Mouse (Mus musculus) heart, adult 2 months (tissue): ENCODE measurements around the gene Zfp277. TPM values are rescaled to one million over a fixed set of nuclear protein-coding genes. Genes with fewer than 3 reads are reported as not detected.

Experiments
- DNase-seq, 2 experiments: peaks; one replicate each; pipeline ENCODE4 v3.0.0; 2021
- H3K27ac ChIP-seq: fragments of 200-600 bp; 2 replicates; pipeline ENCODE4 v1.8.1; 2022
- H3K27me3 ChIP-seq: fragments of 200-500 bp; 2 replicates; pipeline ENCODE4 v1.6.1; 2012; ENCODE audit warnings: mild to moderate bottlenecking, low read length, inconsistent platforms, mixed read lengths; ENCODE audit not compliant: control insufficient read depth, insufficient read depth
- H3K36me3 ChIP-seq: fragments of 200-500 bp; 2 replicates; pipeline ENCODE4 v1.6.1; 2012; ENCODE audit warnings: low read length, inconsistent platforms; ENCODE audit not compliant: control insufficient read depth, insufficient read depth
- H3K4me1 ChIP-seq: fragments of 200-500 bp; 2 replicates; pipeline ENCODE4 v1.6.1; 2011; ENCODE audit warnings: low read length; ENCODE audit not compliant: control insufficient read depth, insufficient read depth
- H3K4me3 ChIP-seq: fragments of 200-600 bp; 2 replicates; pipeline ENCODE4 v1.8.1; 2022
- H3K79me2 ChIP-seq: fragments of 200-500 bp; replicated peaks from 2 replicates; pipeline ENCODE4 v1.6.1; 2012; ENCODE audit warnings: mild to moderate bottlenecking, inconsistent platforms, low read length, moderate library complexity, mixed read lengths; ENCODE audit not compliant: control insufficient read depth, insufficient read depth
- H3K9ac ChIP-seq: fragments of 200-500 bp; 2 replicates; pipeline ENCODE4 v1.6.1; 2012; ENCODE audit warnings: low read depth, mild to moderate bottlenecking, control low read depth, inconsistent platforms, low read length, mixed read lengths
- CTCF ChIP-seq: fragments of 200-600 bp; IDR thresholded peaks from 2 replicates; pipeline ENCODE4 v1.8.1; 2022; ENCODE audit warnings: antibody characterized with exemption, mild to moderate bottlenecking, moderate library complexity
- EP300 ChIP-seq: fragments of 200-500 bp; IDR thresholded peaks from 2 replicates; pipeline ENCODE4 v1.6.1; 2011; ENCODE audit warnings: low read depth, low read length, control low read depth; ENCODE audit not compliant: insufficient read depth
- POLR2A ChIP-seq: fragments of 200-500 bp; IDR thresholded peaks from 2 replicates; pipeline ENCODE4 v1.6.1; 2011; ENCODE audit warnings: mild to moderate bottlenecking, low read depth, low read length, control low read depth; ENCODE audit not compliant: insufficient read depth
- WGBS: fragments of 180-500 bp; shearing (Covaris S2); methylation state at CpG from one replicate; pipeline ENCODE4 v1.1.7; 2018; 5-methylcytosine and 5-hydroxymethylcytosine counted together
- intact Hi-C: fragments of 180-260 bp; cut with DNase I; formaldehyde crosslinking; loops from one replicate; pipeline ENCODE4 v1.15.1; 2025
- polyA plus RNA-seq: library from polyadenylated mRNA; depleted of rRNA; stranded (reverse); fragments of >200 nt; gene quantifications from 2 replicates; pipeline ENCODE4 v1.2.3, GENCODE M21; 2012
- total RNA-seq, 2 experiments: library from RNA; stranded (reverse); gene quantifications; 2 replicates each; pipeline ENCODE4 v1.2.3; 2021

Zfp277 gene
- total and polyA plus RNA-seq, 3 experiments = 5.2 to 10.9 (median 10.6) TPM

DNA sequence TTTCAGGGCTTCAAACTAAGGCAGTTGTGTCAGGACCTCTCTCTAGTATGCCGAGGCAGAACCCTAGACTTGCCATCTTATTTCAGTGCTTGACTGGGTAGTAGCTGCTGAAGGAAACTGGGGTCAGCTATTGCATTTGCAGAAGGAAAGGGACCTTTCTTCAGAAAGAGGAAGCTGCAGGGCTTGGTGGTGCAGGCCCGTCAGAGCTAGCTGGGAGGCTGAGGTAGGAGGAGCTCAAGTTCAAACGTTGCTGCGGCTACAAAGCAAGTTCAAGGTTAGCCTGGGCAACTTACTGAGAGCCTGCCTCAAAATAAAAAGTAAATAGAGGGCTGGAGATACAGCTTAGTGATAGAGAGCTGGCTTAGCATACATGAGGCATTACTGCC is 66.2 kb downstream of the Zfp277 start:
- intact Hi-C loops = no loop called here
- Histone ChIP-seq H3K9ac (no peak overlapping the region), H3K36me3 (no peaks in the 10 kb centered on the region), H3K79me2 (no peaks in the 10 kb centered on the region; the same call in 1 of the 2 replicates), H3K27ac (no peak overlapping the region), H3K4me1 (peaks cover 3% of the 10 kb centered on the region), H3K4me3 (no peak overlapping the region), H3K27me3 (no peaks in the 10 kb centered on the region)
- 81% methylated on average over 4 of the region's 4 CpGs for WGBS
- TF ChIP-seq EP300 (no peak), POLR2A (no peak), CTCF (no peak)
- peak in 1 of 2 experiments; percentile 7 for DNase-seq

DNA sequence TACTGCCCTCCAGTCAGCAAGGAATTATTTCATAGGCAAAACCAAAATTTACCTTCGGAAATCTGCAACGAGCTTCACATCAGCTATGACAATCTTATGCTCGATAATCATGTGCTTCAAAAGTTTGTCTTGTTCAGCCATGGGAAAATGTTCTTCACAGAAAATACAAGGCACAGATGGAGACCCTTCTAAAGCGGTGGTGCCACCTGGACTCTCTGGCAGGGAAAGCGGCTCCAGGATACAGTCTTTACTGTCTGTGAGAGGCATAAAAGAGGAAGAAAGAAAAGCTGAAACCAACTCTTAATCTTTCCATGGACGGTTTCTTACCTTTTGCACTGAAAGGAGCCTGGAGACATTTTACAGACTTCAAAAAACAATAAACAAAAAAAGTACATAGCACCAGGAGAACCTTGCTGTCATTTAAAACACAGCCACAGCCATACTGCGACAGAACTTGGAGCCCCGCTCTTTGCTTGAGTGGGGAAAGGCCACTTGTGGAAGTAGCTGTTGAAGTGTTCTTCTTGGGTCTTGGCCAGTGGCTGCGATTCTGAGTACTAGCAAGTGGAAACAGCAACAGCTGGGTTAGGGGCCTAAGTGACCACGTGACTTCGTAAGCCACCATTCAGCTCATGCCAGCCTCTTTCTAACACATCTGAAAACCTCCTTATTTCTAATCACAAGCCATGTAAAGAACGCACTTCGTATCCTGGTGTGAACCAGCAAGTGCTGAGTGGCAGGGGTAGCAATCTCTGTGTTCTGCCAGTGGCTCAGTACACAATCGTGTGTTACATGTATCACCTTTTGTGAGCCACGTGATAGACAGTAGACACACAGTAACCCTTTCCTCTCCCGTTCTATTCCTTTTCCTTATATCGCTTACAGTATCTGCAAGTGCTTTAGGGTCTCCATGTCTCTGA is 66.8 kb downstream of the Zfp277 start:
- H3K4me3 ChIP-seq = no peak overlapping the region
- TF ChIP-seq EP300 = no peak
- TF ChIP-seq CTCF = no peak
- TF ChIP-seq POLR2A = no peak
- intact Hi-C loops = no loop called here
- H3K36me3 ChIP-seq = no peaks in the 10 kb centered on the region
- DNase-seq = peak in 1 of 2 experiments; percentile 5
- 75% methylated on average over 17 of the region's 17 CpGs for WGBS
- H3K9ac ChIP-seq = no peak overlapping the region
- no peaks in the 10 kb centered on the region; the same call in 1 of the 2 replicates for H3K79me2 ChIP-seq
- H3K27ac ChIP-seq = no peak overlapping the region
- no peaks in the 10 kb centered on the region for H3K27me3 ChIP-seq
- H3K4me1 ChIP-seq = peaks cover 3% of the 10 kb centered on the region

DNA sequence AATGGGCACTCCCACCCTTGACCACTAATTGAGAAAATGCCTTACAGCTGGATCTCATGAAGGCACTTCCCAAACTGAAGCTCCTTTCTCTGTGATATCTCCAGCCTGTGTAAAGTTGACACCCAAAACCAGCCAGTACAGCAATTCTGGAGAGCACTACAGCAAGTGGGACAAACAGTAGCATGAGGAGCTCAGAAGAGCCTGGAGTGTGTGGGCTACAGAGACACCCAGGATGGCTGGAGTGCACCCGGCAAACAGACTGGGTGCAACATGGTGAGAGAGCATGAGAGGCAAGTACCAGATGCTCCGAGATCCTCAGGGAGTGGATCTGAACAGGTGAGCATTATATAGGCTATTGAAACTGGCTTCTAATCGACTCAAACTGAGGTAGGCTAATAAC is 93.8 kb downstream of the Zfp277 start:
- no peaks in the 10 kb centered on the region for H3K36me3 ChIP-seq
- H3K27ac ChIP-seq = no peak overlapping the region
- no peaks in the 10 kb centered on the region for H3K4me1 ChIP-seq
- 96% methylated on average over 3 of the region's 3 CpGs for whole genome bisulfite sequencing
- TF ChIP-seq POLR2A (no peak), EP300 (no peak), CTCF (no peak)
- H3K4me3 ChIP-seq = no peak overlapping the region
- no peak overlapping the region for H3K9ac ChIP-seq
- no peaks in the 10 kb centered on the region for H3K79me2 ChIP-seq
- no peak for DNase-seq
- intact Hi-C loops = no loop called here
- no peaks in the 10 kb centered on the region for H3K27me3 ChIP-seq

DNA sequence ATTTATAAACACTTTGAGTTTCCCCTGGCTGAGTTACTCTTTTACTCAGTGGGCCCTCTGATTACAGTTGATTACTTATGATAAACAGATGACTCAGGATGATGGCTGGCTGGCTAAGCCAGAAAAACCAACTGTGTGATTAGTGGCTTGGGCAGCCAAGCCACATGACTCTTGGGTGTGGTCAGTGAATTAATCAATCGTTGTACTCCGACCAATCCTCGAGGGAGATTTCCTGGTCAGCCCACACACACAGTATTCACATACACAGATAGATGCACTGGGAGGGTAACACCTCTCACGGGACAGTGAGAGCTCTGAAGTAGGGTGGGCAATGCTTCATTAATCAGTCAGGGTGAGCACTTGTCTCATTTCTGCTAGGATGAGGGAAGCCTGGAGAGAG is 97.5 kb downstream of the Zfp277 start:
- no peak for DNase-seq
- no peaks in the 10 kb centered on the region for H3K36me3 ChIP-seq
- intact Hi-C loops = no loop called here
- no peak overlapping the region for H3K27ac ChIP-seq
- H3K4me1 ChIP-seq = no peaks in the 10 kb centered on the region
- no peak overlapping the region for H3K9ac ChIP-seq
- TF ChIP-seq CTCF (no peak), EP300 (no peak), POLR2A (no peak)
- 56% methylated on average over 4 of the region's 4 CpGs for WGBS
- no peaks in the 10 kb centered on the region for H3K27me3 ChIP-seq
- no peaks in the 10 kb centered on the region for H3K79me2 ChIP-seq
- H3K4me3 ChIP-seq = no peak overlapping the region

DNA sequence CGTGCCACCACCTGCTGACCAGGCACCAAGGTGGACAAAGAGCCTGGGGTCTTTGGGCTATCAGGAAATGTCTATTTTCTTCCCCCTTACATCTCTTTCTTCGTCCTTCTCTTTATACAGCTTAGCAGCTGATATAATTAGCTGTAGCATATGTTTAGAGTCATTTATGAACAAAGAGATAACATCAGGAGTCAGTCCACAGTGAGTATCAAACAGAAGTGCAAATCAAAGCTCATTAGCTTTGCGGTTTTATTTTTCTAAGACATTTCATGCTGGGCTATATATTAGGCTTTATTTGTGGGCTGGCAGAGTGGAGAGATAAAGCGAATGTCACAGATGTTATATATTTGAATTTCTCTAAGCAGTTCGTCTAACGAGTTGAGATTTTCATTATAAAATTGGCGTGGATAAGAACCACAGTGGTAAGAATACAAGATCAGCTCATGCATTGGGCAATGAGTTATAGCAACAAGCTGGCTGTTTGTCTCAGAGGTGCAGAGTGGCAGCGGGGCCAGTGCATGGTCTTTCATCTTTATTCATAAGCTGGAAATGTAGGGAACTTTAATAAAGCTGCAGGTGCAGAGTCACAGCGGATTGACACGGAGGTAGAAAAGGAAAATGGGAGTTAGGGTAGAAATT is 98.5 kb downstream of the Zfp277 start:
- Histone ChIP-seq H3K79me2 (no peaks in the 10 kb centered on the region), H3K27ac (no peak overlapping the region), H3K27me3 (no peaks in the 10 kb centered on the region), H3K9ac (no peak overlapping the region), H3K4me3 (no peak overlapping the region), H3K36me3 (no peaks in the 10 kb centered on the region), H3K4me1 (no peaks in the 10 kb centered on the region)
- no peak for DNase-seq
- intact Hi-C loops = no loop called here
- TF ChIP-seq EP300 = no peak
- no peak for TF ChIP-seq POLR2A
- no peak for TF ChIP-seq CTCF
- 93% methylated on average over 10 of the region's 10 CpGs for WGBS

DNA sequence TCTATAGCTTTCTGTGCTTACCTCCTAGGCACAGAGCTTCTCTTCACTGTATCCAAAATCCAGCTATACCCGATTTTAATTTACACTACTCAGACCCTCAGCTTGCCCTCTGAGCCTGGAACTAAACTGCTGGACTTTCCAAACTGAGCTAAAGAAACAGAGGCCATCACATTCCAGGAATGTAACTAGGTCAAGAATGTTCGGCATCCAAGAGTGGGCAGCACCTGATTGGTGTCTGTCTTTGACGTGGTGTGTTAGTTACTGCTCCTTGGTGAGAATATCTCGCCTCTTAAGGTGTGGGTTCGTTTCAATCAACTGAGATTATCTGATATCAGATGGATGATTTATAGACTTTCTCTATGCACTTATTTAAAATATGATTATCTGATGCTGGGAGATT is 104.3 kb downstream of the Zfp277 start:
- no peak for DNase-seq
- Histone ChIP-seq H3K4me1 (no peaks in the 10 kb centered on the region; the same call in none of the 2 replicates), H3K27ac (no peak overlapping the region), H3K79me2 (no peaks in the 10 kb centered on the region), H3K27me3 (no peaks in the 10 kb centered on the region), H3K36me3 (no peaks in the 10 kb centered on the region), H3K9ac (no peak overlapping the region), H3K4me3 (no peak overlapping the region)
- no peak for TF ChIP-seq POLR2A
- TF ChIP-seq EP300 = no peak
- TF ChIP-seq CTCF = no peak
- 49% methylated on average over 5 of the region's 5 CpGs for WGBS
- intact Hi-C loops = no loop called here
